Mouse (Mus musculus) lung, adult 2 months (tissue): ENCODE results near the gene Trim47.

Source experiments
- CTCF ChIP-seq: fragments of 200-500 bp; IDR thresholded peaks from 2 replicates; pipeline ENCODE4 v1.5.1; 2011; ENCODE audit warnings: mild to moderate bottlenecking, low read length, control low read depth; ENCODE audit not compliant: insufficient read depth
- POLR2A ChIP-seq: fragments of 200-500 bp; IDR thresholded peaks from 2 replicates; pipeline ENCODE4 v1.6.1; 2011; ENCODE audit warnings: low read depth, mild to moderate bottlenecking, control low read depth, low read length, borderline replicate concordance; ENCODE audit errors: extremely low read depth

DNA sequence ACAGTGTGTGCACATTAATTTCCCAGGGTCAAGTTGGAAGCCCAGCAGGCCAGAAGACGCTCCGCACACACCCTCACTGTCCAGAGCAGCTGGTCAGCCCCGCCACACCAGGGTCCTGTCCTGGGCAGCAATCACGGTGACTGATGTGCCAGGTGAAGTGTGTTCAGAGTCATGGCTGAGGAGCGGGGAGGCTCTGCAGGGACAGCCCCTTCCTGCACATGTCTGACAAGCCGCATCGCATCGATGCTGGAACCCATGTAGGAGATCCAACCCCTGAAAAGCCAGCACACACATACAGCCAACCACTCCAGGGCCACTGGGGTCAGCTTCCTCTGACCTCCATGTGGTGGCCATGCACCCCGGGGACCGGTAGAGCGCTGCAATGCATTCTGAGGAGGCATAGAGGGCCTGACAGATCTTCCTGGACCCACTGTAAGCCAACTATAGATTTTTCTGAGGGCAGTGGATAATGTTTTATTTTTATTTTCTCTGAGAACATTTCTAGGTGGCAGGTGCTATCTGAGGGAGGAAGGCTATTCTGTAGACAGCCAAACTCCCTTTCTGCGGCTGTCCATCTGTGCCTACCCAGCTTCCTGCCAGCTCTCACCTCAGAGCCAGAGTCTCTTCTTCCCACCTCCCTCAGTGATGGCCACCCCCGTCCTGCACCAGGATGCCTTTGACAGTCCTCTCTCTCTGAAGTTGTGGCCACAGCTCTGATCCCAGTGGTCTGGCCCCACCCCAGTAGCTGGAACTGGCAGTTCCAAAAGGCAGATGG is 65.2 kb downstream of the Trim47 start:
- TF ChIP-seq CTCF (no peak), POLR2A (no peak)
